In the genomic region with DNA sequence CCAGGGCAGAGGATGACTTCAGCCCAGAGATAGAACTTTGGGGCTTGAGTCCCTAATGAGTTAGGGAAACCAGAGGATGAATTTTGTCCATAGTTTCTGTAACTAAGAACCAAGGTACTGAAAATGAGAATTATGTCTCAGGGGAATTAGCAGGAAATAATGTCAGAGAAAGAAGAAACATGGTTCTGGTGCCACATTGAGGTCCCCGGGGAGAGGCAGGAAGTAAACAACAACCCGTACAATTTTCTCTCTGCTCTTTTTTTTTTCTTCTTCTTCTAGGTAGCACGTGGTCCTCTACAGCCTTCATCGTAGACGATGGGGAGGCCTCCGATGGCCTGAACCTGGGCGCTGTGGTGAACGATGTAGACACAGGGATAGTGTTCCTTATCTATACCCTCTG, we compare ENCODE assay signal across 7 mouse cellular contexts. TPM values are rescaled to one million over a fixed set of nuclear protein-coding genes. Genes with fewer than 3 reads are reported as not detected.
A peak's percentile ranks its signal among the peaks of the same experiment; 100 is the strongest.
DNase-seq lines count a peak whose midpoint lies in the region; ATAC-seq and TF ChIP-seq lines count a peak whose summit lies in the region.

No protein-coding gene starts in this region.

- peak overlapping the region; percentile 80 for H3K4me2 ChIP-seq in lung, embryonic 16.5 days (ENCODE audit: low read depth, low read length)
- peak overlapping the region; percentile 94 for H3K4me2 ChIP-seq in embryonic facial prominence, embryonic 15.5 days (replicated peaks)
- H3K4me2 ChIP-seq in limb, embryonic 11.5 days (ENCODE audit: low read depth, severe bottlenecking), result peak overlapping the region; percentile 98

- H3K4me3 ChIP-seq in lung, embryonic 16.5 days (ENCODE audit: low read length), result peak overlapping the region; percentile 64
- peak overlapping the region; percentile 84 for H3K4me3 ChIP-seq in embryonic facial prominence, embryonic 15.5 days (replicated peaks)
- peak overlapping the region; percentile 76 for H3K4me3 ChIP-seq in limb, embryonic 11.5 days (ENCODE audit: low read depth, low read length)
- H3K4me3 ChIP-seq in small intestine, adult 2 months (ENCODE audit: low read depth, low read length), result peak overlapping the region; percentile 81

- H3K9ac ChIP-seq in lung, embryonic 16.5 days (ENCODE audit: low read length), result peak overlapping the region; percentile 71
- H3K9ac ChIP-seq in embryonic facial prominence, embryonic 15.5 days, result peak overlapping the region; percentile 69; the same call in 1 of the 2 replicates
- H3K9ac ChIP-seq in limb, embryonic 11.5 days (ENCODE audit: low read length), result peak overlapping the region; percentile 72; the same call in 1 of the 2 replicates

- peaks cover 10% of the 10 kb centered on the region for H3K4me1 ChIP-seq in lung, embryonic 16.5 days (replicated peaks; ENCODE audit: control insufficient read depth, insufficient read depth, low read length)
- H3K4me1 ChIP-seq in embryonic facial prominence, embryonic 15.5 days, result peaks cover 24% of the 10 kb centered on the region
- H3K4me1 ChIP-seq in limb, embryonic 11.5 days (ENCODE audit: control insufficient read depth, insufficient read depth, low read length), result peaks cover 4% of the 10 kb centered on the region
- H3K4me1 ChIP-seq in small intestine, adult 2 months (ENCODE audit: control insufficient read depth, insufficient read depth, insufficient read length, low read length), result peaks cover 16% of the 10 kb centered on the region

- no peaks in the 10 kb centered on the region for H3K27me3 ChIP-seq in lung, embryonic 16.5 days (ENCODE audit: control insufficient read depth, insufficient read depth, low read depth, low read length)
- no peaks in the 10 kb centered on the region for H3K27me3 ChIP-seq in embryonic facial prominence, embryonic 15.5 days
- H3K27me3 ChIP-seq in limb, embryonic 11.5 days (ENCODE audit: control insufficient read depth, insufficient read depth, low read length), result no peaks in the 10 kb centered on the region
- no peaks in the 10 kb centered on the region for H3K27me3 ChIP-seq in small intestine, adult 2 months (ENCODE audit: control insufficient read depth, insufficient read depth, low read length)

- no peak for TF ChIP-seq POLR2A in small intestine, adult 2 months (IDR thresholded peaks at IDR 0.05; ENCODE audit: low read depth, low read length)

- 57% methylated on average over 8 of the region's 8 CpGs for WGBS in lung, embryonic 16.5 days
- WGBS in embryonic facial prominence, embryonic 15.5 days, result 85% methylated on average over 8 of the region's 8 CpGs
- 94% methylated on average over 8 of the region's 8 CpGs for WGBS in limb, embryonic 11.5 days
- 48% methylated on average over 8 of the region's 8 CpGs for WGBS in small intestine, adult 2 months

- no peaks in the 10 kb centered on the region for H3K9me3 ChIP-seq in lung, embryonic 16.5 days (ENCODE audit: control insufficient read depth, low read length)
- H3K9me3 ChIP-seq in embryonic facial prominence, embryonic 15.5 days (replicated peaks), result no peaks in the 10 kb centered on the region
- no peaks in the 10 kb centered on the region for H3K9me3 ChIP-seq in limb, embryonic 11.5 days (ENCODE audit: control insufficient read depth, low read length)

- TF ChIP-seq CTCF in small intestine, adult 2 months (IDR thresholded peaks at IDR 0.05; ENCODE audit: extremely low read depth, insufficient read length, insufficient replicate concordance, low read depth, low read length), result no peak

- no peak for ATAC-seq in lung, embryonic 16.5 days (ENCODE audit: low read depth)
- ATAC-seq in embryonic facial prominence, embryonic 15.5 days (ENCODE audit: insufficient number of reproducible peaks, low FRiP score, low TSS enrichment, low read depth), result no peak
- ATAC-seq in limb, embryonic 11.5 days (ENCODE audit: insufficient number of reproducible peaks, low FRiP score, low TSS enrichment, low read depth), result no peak

- H3K27ac ChIP-seq in lung, embryonic 16.5 days (ENCODE audit: low read length), result no peak overlapping the region
- H3K27ac ChIP-seq in embryonic facial prominence, embryonic 15.5 days (replicated peaks), result no peak overlapping the region
- no peak overlapping the region for H3K27ac ChIP-seq in limb, embryonic 11.5 days (replicated peaks; ENCODE audit: low read depth, low read length)
- H3K27ac ChIP-seq in small intestine, adult 2 months (ENCODE audit: insufficient read depth, low read depth, low read length), result no peak overlapping the region

- no peak for DNase-seq in lung, adult 18-20 months
- DNase-seq in limb, embryonic 11.5 days (ENCODE audit: low spot score), result no peak
- no peak for DNase-seq in left cerebral cortex, adult 8-10 months (ENCODE audit: low spot score in 2 of 2)
- no peak for DNase-seq in adrenal gland, postnatal 10 days

- no peaks in the 10 kb centered on the region for H3K36me3 ChIP-seq in lung, embryonic 16.5 days (ENCODE audit: control insufficient read depth, insufficient read depth, low read length)
- 0 out of 2 replicates have a peak, but pooled peaks cover 7% of the 10 kb centered on the region for H3K36me3 ChIP-seq in embryonic facial prominence, embryonic 15.5 days
- H3K36me3 ChIP-seq in limb, embryonic 11.5 days (ENCODE audit: control insufficient read depth, insufficient read depth, low read length), result no peaks in the 10 kb centered on the region
- peaks cover 33% of the 10 kb centered on the region for H3K36me3 ChIP-seq in small intestine, adult 2 months (ENCODE audit: control insufficient read depth, insufficient read depth, low read length)

RNA-seq across cellular contexts. Expression of a gene that starts 1.2 kb away (rescaled TPM):
- 19.0 and 20.4 TPM in 2 replicates for polyA plus RNA-seq in lung, embryonic 16.5 days (2015; fragmentation: Nextera tagmentation; extraction: Ambion mirVana)
- 20.8 and 22.7 TPM in 2 replicates for polyA plus RNA-seq in embryonic facial prominence, embryonic 15.5 days (2015; fragmentation: Nextera tagmentation; extraction: Ambion mirVana)
- 10.3 and 12.8 TPM in 2 replicates for polyA plus RNA-seq in limb, embryonic 11.5 days (2014; fragmentation: Nextera tagmentation; extraction: Ambion mirVana)
- 21.2 and 68.8 TPM in 2 replicates for polyA plus RNA-seq in small intestine, adult 2 months (2012; rRNA removed)
- total RNA-seq in left cerebral cortex, adult 8-10 months (2022), result 10 to 100 TPM; 40.1 to 44.4 (median 42.7) TPM
- 10 to 100 TPM; 18.6 to 24.2 TPM for total RNA-seq in adrenal gland, postnatal 10 days (2021)

RNA-seq across cellular contexts. Expression of a gene that starts 18.0 kb away (rescaled TPM):
- polyA plus RNA-seq in lung, embryonic 16.5 days (2015; fragmentation: Nextera tagmentation; extraction: Ambion mirVana), result 1.5 and 1.9 TPM in 2 replicates
- 0.49 and 0.69 TPM in 2 replicates for polyA plus RNA-seq in embryonic facial prominence, embryonic 15.5 days (2015; fragmentation: Nextera tagmentation; extraction: Ambion mirVana)
- polyA plus RNA-seq in limb, embryonic 11.5 days (2014; fragmentation: Nextera tagmentation; extraction: Ambion mirVana), result 0.21 TPM in 1 of 2 replicates, not detected in the other
- polyA plus RNA-seq in small intestine, adult 2 months (2012; rRNA removed), result 64.8 and 101 TPM in 2 replicates
- under 1 TPM; 0.33 to 0.66 (median 0.51) TPM for total RNA-seq in left cerebral cortex, adult 8-10 months (2022)
- 1 to 10 TPM in 1 of 2 experiments, under 1 TPM in 1; 1.00 to 1.2 TPM for total RNA-seq in adrenal gland, postnatal 10 days (2021)

RNA-seq across cellular contexts. Expression of a gene that starts 26.8 kb away (rescaled TPM):
- polyA plus RNA-seq in lung, embryonic 16.5 days (2015; fragmentation: Nextera tagmentation; extraction: Ambion mirVana), result 0.10 and 0.19 TPM in 2 replicates
- polyA plus RNA-seq in embryonic facial prominence, embryonic 15.5 days (2015; fragmentation: Nextera tagmentation; extraction: Ambion mirVana), result 2.2 and 3.4 TPM in 2 replicates
- 0.43 and 0.44 TPM in 2 replicates for polyA plus RNA-seq in limb, embryonic 11.5 days (2014; fragmentation: Nextera tagmentation; extraction: Ambion mirVana)
- 17.1 and 19.8 TPM in 2 replicates for polyA plus RNA-seq in small intestine, adult 2 months (2012; rRNA removed)
- total RNA-seq in left cerebral cortex, adult 8-10 months (2022), result 10 to 100 TPM in 2 of 4 experiments, 1 to 10 TPM in 2; 6.9 to 13.1 (median 10.4) TPM
- total RNA-seq in adrenal gland, postnatal 10 days (2021), result 10 to 100 TPM; 16.4 to 32.9 TPM

RNA-seq across cellular contexts. Expression of a gene that starts 34.0 kb away (rescaled TPM):
- polyA plus RNA-seq in lung, embryonic 16.5 days (2015; fragmentation: Nextera tagmentation; extraction: Ambion mirVana), result 58.2 and 62.2 TPM in 2 replicates
- 86.8 and 92.7 TPM in 2 replicates for polyA plus RNA-seq in embryonic facial prominence, embryonic 15.5 days (2015; fragmentation: Nextera tagmentation; extraction: Ambion mirVana)
- 77.8 and 78.9 TPM in 2 replicates for polyA plus RNA-seq in limb, embryonic 11.5 days (2014; fragmentation: Nextera tagmentation; extraction: Ambion mirVana)
- polyA plus RNA-seq in small intestine, adult 2 months (2012; rRNA removed), result 101 and 242 TPM in 2 replicates
- 100 to 1,000 TPM; 182 to 191 (median 185) TPM for total RNA-seq in left cerebral cortex, adult 8-10 months (2022)
- total RNA-seq in adrenal gland, postnatal 10 days (2021), result 100 to 1,000 TPM; 113 to 137 TPM

RNA-seq across cellular contexts. Expression of a gene that starts 34.2 kb away (rescaled TPM):
- 3.2 and 4.8 TPM in 2 replicates for polyA plus RNA-seq in lung, embryonic 16.5 days (2015; fragmentation: Nextera tagmentation; extraction: Ambion mirVana)
- polyA plus RNA-seq in embryonic facial prominence, embryonic 15.5 days (2015; fragmentation: Nextera tagmentation; extraction: Ambion mirVana), result 6.7 and 7.3 TPM in 2 replicates
- 0.44 and 0.58 TPM in 2 replicates for polyA plus RNA-seq in limb, embryonic 11.5 days (2014; fragmentation: Nextera tagmentation; extraction: Ambion mirVana)
- 4.3 and 10.6 TPM in 2 replicates for polyA plus RNA-seq in small intestine, adult 2 months (2012; rRNA removed)
- 1 to 10 TPM; 1.6 to 5.9 (median 4.0) TPM for total RNA-seq in left cerebral cortex, adult 8-10 months (2022)
- 10 to 100 TPM; 41.1 TPM for total RNA-seq in adrenal gland, postnatal 10 days (2021)

Comparison
In these comparisons a context has a peak if more than half of its experiments do, and no peak if none do; other contexts are left out.
1. RNA of a gene that starts 18.0 kb away (polyA plus RNA-seq): 64.8 to 101 TPM in small intestine, adult 2 months; 1.5 to 1.9 TPM in lung, embryonic 16.5 days, 0.49 to 0.69 TPM in embryonic facial prominence, embryonic 15.5 days and 0.21 TPM in limb, embryonic 11.5 days; every median in the first group is over 10 times any median in the second.
2. Peak in every context shown above with its lines, with median percentiles within 50 percentile points of each other: H3K4me2 ChIP-seq, H3K4me3 ChIP-seq and H3K9ac ChIP-seq.